Mouse (Mus musculus): Measurements from ENCODE around the gene Psrc1. TPM values are rescaled to one million over a fixed set of nuclear protein-coding genes. Genes with fewer than 3 reads are reported as not detected.

Psrc1 gene
- polyA plus RNA-seq, 1 experiment from 2014 or later, result 31.2 TPM

- H3K36me3 ChIP-seq (ENCODE audit: control insufficient read depth, insufficient read depth, low read length), result peaks cover 55% of the 10 kb centered on the region
- H3K27me3 ChIP-seq (replicated peaks; ENCODE audit: control insufficient read depth, insufficient read depth, low read length), result no peaks in the 10 kb centered on the region
- ATAC-seq (ENCODE audit: low read depth) (no peak), DNase-seq (ENCODE audit: low spot score) (peak; percentile 17)
- no peaks in the 10 kb centered on the region for H3K4me1 ChIP-seq (ENCODE audit: control insufficient read depth, insufficient read depth, low read length)
- no peak overlapping the region for H3K4me3 ChIP-seq (ENCODE audit: low read depth, low read length)
- no peak overlapping the region; the same call in 1 of the 2 replicates for H3K27ac ChIP-seq (replicated peaks; ENCODE audit: low read depth, low read length)
- WGBS, result 83% methylated on average over 17 of the region's 17 CpGs
- H3K9me3 ChIP-seq (ENCODE audit: control insufficient read depth, low read length), result no peaks in the 10 kb centered on the region
- no peak overlapping the region for H3K9ac ChIP-seq (ENCODE audit: low read depth, low read length)
- no peak overlapping the region for H3K4me2 ChIP-seq (ENCODE audit: low read depth, low read length)
Measured at GRCm38 (mm10) chr3:108435701-108436379, 52.2 kb downstream of the Psrc1 start.

DNA sequence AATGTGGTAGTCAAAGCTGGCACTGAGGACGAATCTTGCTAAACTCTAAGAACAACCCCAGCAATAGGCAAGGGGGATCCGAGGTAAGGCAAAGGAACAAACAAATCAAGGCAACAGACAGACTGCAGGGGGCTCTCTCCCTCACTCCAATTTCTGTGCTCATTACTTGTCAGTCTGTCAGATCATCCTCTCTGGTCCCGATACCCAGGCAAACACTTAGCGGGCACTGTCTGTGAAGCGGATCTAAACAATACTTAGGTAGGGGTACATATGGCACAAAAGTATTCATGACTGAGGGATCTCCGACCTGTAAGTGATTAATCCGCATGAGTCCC, 52.7 kb downstream of the Psrc1 start:
- H3K4me2 ChIP-seq (ENCODE audit: low read depth, low read length), result no peak overlapping the region
- peaks cover 52% of the 10 kb centered on the region for H3K36me3 ChIP-seq (ENCODE audit: control insufficient read depth, insufficient read depth, low read length)
- no peaks in the 10 kb centered on the region for H3K9me3 ChIP-seq (ENCODE audit: control insufficient read depth, low read length)
- ATAC-seq (ENCODE audit: low read depth) (no peak), DNase-seq (ENCODE audit: low spot score) (no peak)
- H3K4me3 ChIP-seq (ENCODE audit: low read depth, low read length), result no peak overlapping the region
- no peak overlapping the region for H3K27ac ChIP-seq (replicated peaks; ENCODE audit: low read depth, low read length)
- H3K9ac ChIP-seq (ENCODE audit: low read depth, low read length), result no peak overlapping the region
- H3K4me1 ChIP-seq (ENCODE audit: control insufficient read depth, insufficient read depth, low read length), result no peaks in the 10 kb centered on the region
- 80% methylated on average over 7 of the region's 7 CpGs for WGBS
- H3K27me3 ChIP-seq (replicated peaks; ENCODE audit: control insufficient read depth, insufficient read depth, low read length), result no peaks in the 10 kb centered on the region

Other genes starting within 250 kb of the Psrc1 start
- 157 and 172 TPM in 2 replicates for gene Gnai3, start 237.7 kb upstream of the Psrc1 start, polyA plus RNA-seq (2014; fragmentation: Nextera tagmentation; extraction: Ambion mirVana)
- 0.42 and 0.45 TPM in 2 replicates for gene Gpr61, start 229.0 kb upstream of the Psrc1 start, polyA plus RNA-seq (2014; fragmentation: Nextera tagmentation; extraction: Ambion mirVana)
- 5.1 and 5.3 TPM in 2 replicates for gene Amigo1, start 197.5 kb upstream of the Psrc1 start, polyA plus RNA-seq (2014; fragmentation: Nextera tagmentation; extraction: Ambion mirVana)
- gene Cyb561d1, start 182.6 kb upstream of the Psrc1 start, polyA plus RNA-seq (2014; fragmentation: Nextera tagmentation; extraction: Ambion mirVana), result 1.9 and 2.7 TPM in 2 replicates
- gene Atxn7l2, start 172.9 kb upstream of the Psrc1 start, polyA plus RNA-seq (2014; fragmentation: Nextera tagmentation; extraction: Ambion mirVana), result 15.6 and 20.2 TPM in 2 replicates
- gene Sypl2, start 157.2 kb upstream of the Psrc1 start, polyA plus RNA-seq (2014; fragmentation: Nextera tagmentation; extraction: Ambion mirVana), result 6.8 and 11.4 TPM in 2 replicates
- gene Psma5, start 126.9 kb upstream of the Psrc1 start, polyA plus RNA-seq (2014; fragmentation: Nextera tagmentation; extraction: Ambion mirVana), result 303 and 324 TPM in 2 replicates
- gene Sort1, start 99.8 kb upstream of the Psrc1 start, polyA plus RNA-seq (2014; fragmentation: Nextera tagmentation; extraction: Ambion mirVana), result 16.5 and 18.0 TPM in 2 replicates
- not detected in 2 replicates for gene Mybphl, start 18.9 kb upstream of the Psrc1 start, polyA plus RNA-seq (2014; fragmentation: Nextera tagmentation; extraction: Ambion mirVana)
- 11.8 and 13.9 TPM in 2 replicates for gene Celsr2, start 31.7 kb downstream of the Psrc1 start, polyA plus RNA-seq (2014; fragmentation: Nextera tagmentation; extraction: Ambion mirVana)
- gene Sars, start 61.4 kb downstream of the Psrc1 start, polyA plus RNA-seq (2014; fragmentation: Nextera tagmentation; extraction: Ambion mirVana), result 111 and 125 TPM in 2 replicates
- 0.63 and 1.1 TPM in 2 replicates for gene 1700013F07Rik, start 150.3 kb downstream of the Psrc1 start, polyA plus RNA-seq (2014; fragmentation: Nextera tagmentation; extraction: Ambion mirVana)
- gene 5330417C22Rik, start 152.7 kb downstream of the Psrc1 start, polyA plus RNA-seq (2014; fragmentation: Nextera tagmentation; extraction: Ambion mirVana), result 2.2 and 2.5 TPM in 2 replicates
- 46.3 and 46.8 TPM in 2 replicates for gene Tmem167b, start 178.6 kb downstream of the Psrc1 start, polyA plus RNA-seq (2014; fragmentation: Nextera tagmentation; extraction: Ambion mirVana)
- 40.2 and 40.4 TPM in 2 replicates for gene Taf13, start 187.9 kb downstream of the Psrc1 start, polyA plus RNA-seq (2014; fragmentation: Nextera tagmentation; extraction: Ambion mirVana)
- gene Wdr47, start 207.4 kb downstream of the Psrc1 start, polyA plus RNA-seq (2014; fragmentation: Nextera tagmentation; extraction: Ambion mirVana), result 16.3 and 17.9 TPM in 2 replicates

Measured in embryonic facial prominence, embryonic 14.5 days (tissue).